Mouse (Mus musculus) CH12.LX (cell line): Measurements from ENCODE around the gene Marc1. TPM values are rescaled to one million over a fixed set of nuclear protein-coding genes. Genes with fewer than 3 reads are reported as not detected.

ENCODE experiments used
- DNase-seq: peaks from one replicate; pipeline ENCODE4 v3.0.0-alpha.2; 2013; ENCODE audit errors: extremely low read depth
- H3K27ac ChIP-seq: 2 replicates; pipeline ENCODE4 v1.5.1; 2012; ENCODE audit warnings: low read depth, mild to moderate bottlenecking, control low read depth, moderate library complexity; ENCODE audit not compliant: insufficient read depth
- H3K27me3 ChIP-seq: replicated peaks from 2 replicates; pipeline ENCODE3; 2012; ENCODE audit warnings: inconsistent platforms
- H3K36me3 ChIP-seq, 2 experiments: replicated peaks in 1 of 2; 2 replicates each; pipeline versions ENCODE3 to v1.6.1; 2012; ENCODE audit warnings: inconsistent platforms in 1 of 2, low read length in 1 of 2, mild to moderate bottlenecking in 1 of 2, mixed read lengths in 1 of 2, moderate library complexity in 1 of 2; ENCODE audit not compliant: control insufficient read depth in 1 of 2, insufficient read depth in 1 of 2
- H3K4me1 ChIP-seq, 2 experiments: 2 replicates each; pipeline ENCODE4 v1.6.1; 2012; ENCODE audit warnings: inconsistent platforms in 1 of 2, moderate library complexity in 1 of 2; ENCODE audit not compliant: insufficient read depth in 2 of 2, control insufficient read depth in 1 of 2
- H3K4me2 ChIP-seq: 2 replicates; pipeline ENCODE4 v1.6.1; 2012; ENCODE audit warnings: low read depth, mild to moderate bottlenecking, control low read depth; ENCODE audit not compliant: poor library complexity, insufficient read depth, severe bottlenecking
- H3K4me3 ChIP-seq, 3 experiments: fragments of 150-350 bp in 1 of 3; sonication (generic) in 1 of 3; replicated peaks in 1 of 3; 2 replicates each; pipeline versions ENCODE3 to v1.5.1; 2011 to 2012; ENCODE audit warnings: low read depth in 2 of 3, low read length in 2 of 3, mild to moderate bottlenecking in 2 of 3, moderate library complexity in 2 of 3, control low read depth in 1 of 3, improper control_type of control experiment in 1 of 3, inconsistent platforms in 1 of 3, mixed read lengths in 1 of 3; ENCODE audit not compliant: poor library complexity in 1 of 3
- H3K79me2 ChIP-seq: replicated peaks from 2 replicates; pipeline ENCODE4 v1.6.1; 2012; ENCODE audit warnings: mild to moderate bottlenecking, moderate library complexity; ENCODE audit not compliant: control insufficient read depth, poor library complexity, insufficient read depth, severe bottlenecking; ENCODE audit errors: extremely low read depth
- H3K9ac ChIP-seq: 2 replicates; pipeline ENCODE4 v1.6.1; 2012; ENCODE audit warnings: low read depth, mild to moderate bottlenecking, control low read depth, moderate library complexity; ENCODE audit not compliant: insufficient read depth
- H3K9me3 ChIP-seq: replicated peaks from 2 replicates; pipeline ENCODE3; 2012; ENCODE audit warnings: low read length, inconsistent platforms, mixed read lengths
- BHLHE40 ChIP-seq: IDR thresholded peaks from 2 replicates; pipeline ENCODE4 v1.6.1; 2011; ENCODE audit warnings: mild to moderate bottlenecking, low read depth, low read length, improper control_type of control experiment
- CTCF ChIP-seq, 2 experiments: IDR thresholded peaks in 1 of 2; conservative IDR thresholded peaks in 1 of 2; 2 replicates each; pipeline ENCODE4 v1.5.1; 2011 to 2012; ENCODE audit warnings: low read depth in 2 of 2, low read length in 2 of 2, improper control_type of control experiment in 1 of 2, inconsistent platforms in 1 of 2, mild to moderate bottlenecking in 1 of 2, moderate library complexity in 1 of 2
- ELF1 ChIP-seq: IDR thresholded peaks from 2 replicates; pipeline ENCODE4 v1.6.1; 2014; ENCODE audit warnings: low read depth, mild to moderate bottlenecking, inconsistent platforms, low read length, improper control_type of control experiment
- EP300 ChIP-seq: IDR thresholded peaks from 2 replicates; pipeline ENCODE4 v1.6.1; 2011; ENCODE audit warnings: low read length, improper control_type of control experiment
- ETS1 ChIP-seq: conservative IDR thresholded peaks from 2 replicates; pipeline ENCODE4 v1.6.1; 2012; ENCODE audit warnings: low read depth, mild to moderate bottlenecking, inconsistent platforms, low read length, improper control_type of control experiment, moderate library complexity
- GABPA ChIP-seq: IDR thresholded peaks from 2 replicates; pipeline ENCODE4 v1.6.1; 2012; ENCODE audit warnings: low read depth, low read length, improper control_type of control experiment, inconsistent platforms; ENCODE audit not compliant: insufficient replicate concordance
- JUND ChIP-seq: conservative IDR thresholded peaks from 2 replicates; pipeline ENCODE4 v1.6.1; 2011; ENCODE audit warnings: low read depth, low read length, improper control_type of control experiment
- MAFK ChIP-seq: IDR thresholded peaks from 2 replicates; pipeline ENCODE4 v1.6.1; 2011; ENCODE audit warnings: low read length, improper control_type of control experiment; ENCODE audit not compliant: insufficient replicate concordance
- MEF2A ChIP-seq: IDR thresholded peaks from 2 replicates; pipeline ENCODE4 v1.6.1; 2014; ENCODE audit warnings: low read depth, mild to moderate bottlenecking, inconsistent platforms, low read length, improper control_type of control experiment, borderline replicate concordance
- MYC ChIP-seq: IDR thresholded peaks from 2 replicates; pipeline ENCODE4 v1.6.1; 2011; ENCODE audit warnings: low read depth, mild to moderate bottlenecking, improper control_type of control experiment, low read length
- NELFE ChIP-seq: IDR thresholded peaks from 2 replicates; pipeline ENCODE4 v1.6.1; 2011; ENCODE audit warnings: low read depth, low read length, improper control_type of control experiment
- POLR2A ChIP-seq: IDR thresholded peaks from 2 replicates; pipeline ENCODE4 v1.6.1; 2011; ENCODE audit warnings: low read depth, mild to moderate bottlenecking, improper control_type of control experiment, low read length
- POLR2AphosphoS2 ChIP-seq: IDR thresholded peaks from 2 replicates; pipeline ENCODE4 v1.6.1; 2011; ENCODE audit warnings: low read depth, low read length, improper control_type of control experiment
- RAD21 ChIP-seq: IDR thresholded peaks from 2 replicates; pipeline ENCODE4 v1.6.1; 2011; ENCODE audit warnings: low read depth, mild to moderate bottlenecking, low read length, improper control_type of control experiment, moderate library complexity
- RCOR1 ChIP-seq: conservative IDR thresholded peaks from 2 replicates; pipeline ENCODE4 v1.6.1; 2012; ENCODE audit warnings: low read depth, mild to moderate bottlenecking, inconsistent platforms, low read length, improper control_type of control experiment
- TCF12 ChIP-seq: IDR thresholded peaks from 2 replicates; pipeline ENCODE4 v1.6.1; 2014; ENCODE audit warnings: low read depth, mild to moderate bottlenecking, inconsistent platforms, low read length, improper control_type of control experiment
- USF1 ChIP-seq: IDR thresholded peaks from 2 replicates; pipeline ENCODE4 v1.6.1; 2014; ENCODE audit warnings: low read depth, mild to moderate bottlenecking, inconsistent platforms, low read length, improper control_type of control experiment
- USF2 ChIP-seq: conservative IDR thresholded peaks from 2 replicates; pipeline ENCODE4 v1.6.1; 2011; ENCODE audit warnings: low read depth, low read length, improper control_type of control experiment
- ZC3H11A ChIP-seq: IDR thresholded peaks from 2 replicates; pipeline ENCODE4 v1.6.1; 2012; ENCODE audit warnings: low read depth, mild to moderate bottlenecking, inconsistent platforms, low read length, improper control_type of control experiment
- ZMIZ1 ChIP-seq: IDR thresholded peaks from 2 replicates; pipeline ENCODE4 v1.6.1; 2012; ENCODE audit warnings: low read depth, mild to moderate bottlenecking, inconsistent platforms, low read length, improper control_type of control experiment
- ZNF384 ChIP-seq: IDR thresholded peaks from 2 replicates; pipeline ENCODE4 v1.6.1; 2012; ENCODE audit warnings: low read depth, low read length, improper control_type of control experiment, inconsistent platforms
- dilution Hi-C: fragments of 300-500 bp; cut with MboI; formaldehyde crosslinking; loops from 2 replicates; pipeline ENCODE4 v1.14.3; 2020; ENCODE audit warnings: low sequenced_read_pairs; ENCODE audit not compliant: extremely low pct_unique_long_range_greater_than_20kb, extremely low pct_ligation_motif_present
- in situ Hi-C: fragments of 300-500 bp; cut with MboI; formaldehyde crosslinking; loops from 3 replicates; pipeline ENCODE4 v1.14.3; 2019; ENCODE audit warnings: low sequenced_read_pairs, low pct_ligation_motif_present, low pct_unique_long_range_greater_than_20kb, mixed read lengths
- polyA plus RNA-seq: library from polyadenylated mRNA; unstranded; fragments of >175 nt; gene quantifications from 2 replicates; pipeline ENCODE4 v1.2.1, GENCODE M21; 2012; ENCODE audit warnings: low read depth; ENCODE audit not compliant: insufficient read length
- total RNA-seq, 2 experiments: library from RNA; depleted of rRNA; stranded (reverse); fragments of 300-350 nt in 1 of 2; fragments of >200 nt in 1 of 2; gene quantifications; 2 replicates each; pipeline ENCODE4 v1.2.3; 2012 to 2014

The Marc1 gene
- total and polyA plus RNA-seq, 3 experiments = not detected

GRCm38 (mm10) chr1:184809578-184810001 lies 1.5 kb downstream of the Marc1 start:
- H3K27me3 ChIP-seq = no peaks in the 10 kb centered on the region
- no peak overlapping the region for H3K4me2 ChIP-seq
- TF ChIP-seq NELFE (no peak), ELF1 (no peak), ZMIZ1 (no peak), MAFK (no peak), CTCF (conservative IDR thresholded peaks at IDR 0.05 in 1 of 2, IDR thresholded peaks at IDR 0.05 in 1 of 2; ENCODE audit: low read depth in 2 of 2, low read length in 2 of 2) (no peak), RAD21 (no peak), ZNF384 (no peak), POLR2A (no peak)
- H3K4me1 ChIP-seq = peaks cover 0 to 6% of the 10 kb centered on the region in 2 experiments; a peak in 2 of 4 replicates
- in situ Hi-C loops (no loop called here), dilution Hi-C loops (no loop called here)
- no peaks in the 10 kb centered on the region for H3K79me2 ChIP-seq
- no peak overlapping the region for H3K9ac ChIP-seq
- H3K4me3 ChIP-seq = no peak overlapping the region
- peaks cover 2 to 20% of the 10 kb centered on the region in 2 experiments for H3K36me3 ChIP-seq
- H3K9me3 ChIP-seq = no peaks in the 10 kb centered on the region
- H3K27ac ChIP-seq = no peak overlapping the region
- DNase-seq = no peak

GRCm38 (mm10) chr1:184808418-184809012 lies 2.6 kb downstream of the Marc1 start:
- DNase-seq = no peak
- Histone ChIP-seq H3K36me3 (peaks cover 2 to 18% of the 10 kb centered on the region in 2 experiments), H3K79me2 (no peaks in the 10 kb centered on the region), H3K9ac (no peak overlapping the region), H3K27me3 (no peaks in the 10 kb centered on the region), H3K4me1 (peaks cover 0 to 6% of the 10 kb centered on the region in 2 experiments; a peak in 2 of 4 replicates), H3K4me3 (no peak overlapping the region), H3K27ac (no peak overlapping the region), H3K9me3 (no peaks in the 10 kb centered on the region), H3K4me2 (no peak overlapping the region)
- TF ChIP-seq USF1 = no peak
- in situ Hi-C loops (no loop called here), dilution Hi-C loops (no loop called here)

GRCm38 (mm10) chr1:184807627-184808417 lies 3.3 kb downstream of the Marc1 start:
- H3K36me3 ChIP-seq = peaks cover 0 to 12% of the 10 kb centered on the region in 2 experiments
- H3K27ac ChIP-seq = no peak overlapping the region
- DNase-seq = no peak
- no peaks in the 10 kb centered on the region for H3K9me3 ChIP-seq
- no peak overlapping the region for H3K9ac ChIP-seq
- H3K4me1 ChIP-seq = peaks cover 0 to 6% of the 10 kb centered on the region in 2 experiments; a peak in 2 of 4 replicates
- dilution Hi-C loops = no loop called here
- no peaks in the 10 kb centered on the region for H3K79me2 ChIP-seq
- no peak overlapping the region for H3K4me2 ChIP-seq
- H3K27me3 ChIP-seq = no peaks in the 10 kb centered on the region
- in situ Hi-C loops = no loop called here
- H3K4me3 ChIP-seq = no peak overlapping the region
- no peak for TF ChIP-seq USF2
- TF ChIP-seq CTCF (conservative IDR thresholded peaks at IDR 0.05 in 1 of 2, IDR thresholded peaks at IDR 0.05 in 1 of 2; ENCODE audit: low read depth in 2 of 2, low read length in 2 of 2) = 0 out of 4 replicates have a peak, but pooled peaks of 1 of the 2 experiments have one; percentile 8
- no peak for TF ChIP-seq GABPA
- peak; percentile 31; the same call in 1 of the 2 replicates for TF ChIP-seq BHLHE40
- no peak for TF ChIP-seq RCOR1
- TF ChIP-seq TCF12 = no peak
- no peak for TF ChIP-seq ZC3H11A
- TF ChIP-seq EP300 = no peak
- no peak for TF ChIP-seq ETS1
- TF ChIP-seq MEF2A = no peak
- TF ChIP-seq MYC = no peak
- TF ChIP-seq JUND = no peak
- no peak for TF ChIP-seq POLR2AphosphoS2
